Mouse (Mus musculus) left cerebral cortex, postnatal 36 days (tissue): ENCODE measurements around the gene Mfsd7a. TPM values are rescaled to one million over a fixed set of nuclear protein-coding genes. Genes with fewer than 3 reads are reported as not detected.

Source experiments
- DNase-seq, 2 experiments: peaks; one replicate each; pipeline ENCODE4 v3.0.0; 2021 to 2022; ENCODE audit warnings: low spot score in 2 of 2, mixed read lengths in 1 of 2
- intact Hi-C: fragments of 180-260 bp; cut with DNase I; formaldehyde crosslinking; loops from one replicate; pipeline ENCODE4 v1.15.1; 2025
- total RNA-seq, 2 experiments: library from RNA; stranded (reverse); gene quantifications; 2 replicates each; pipeline ENCODE4 v1.2.3; 2021

Gene Mfsd7a
- total RNA-seq, 2 experiments from 2014 or later: 0.94 to 0.97 TPM

GRCm38 (mm10) chr5:108436101-108436500 lies 12.6 kb downstream of the Mfsd7a start:
- intact Hi-C loops: no loop called here
- DNase-seq: no peak

- intact Hi-C loops: loop anchor here (5.0 kb wide), 1 partner anchor 67 kb away; the partner anchor contains the start of gene Gm42517
- DNase-seq: peak; percentile 92 to 95
These were observed 14.7 kb downstream of the Mfsd7a start, which contains the start of gene Atp5k for GRCm38 (mm10) chr5:108433804-108434587. Gene Atp5k, minus strand, starts transcription at chr5:108434448.

- intact Hi-C loops: loop anchor here (5.0 kb wide), 1 partner anchor 64 kb away; the partner anchor contains the start of gene Gm42517
- DNase-seq: no peak
These were observed 17.5 kb downstream of the Mfsd7a start for GRCm38 (mm10) chr5:108431196-108431595.

GRCm38 (mm10) chr5:108427186-108427585 lies 21.5 kb downstream of the Mfsd7a start:
- intact Hi-C loops: loop anchor here (5.0 kb wide), 1 partner anchor 240 kb away; the partner anchor contains the start of gene Dgkq
- peak; percentile 23 to 34 for DNase-seq

- intact Hi-C loops: no loop called here
- DNase-seq: no peak
These were observed 25.3 kb downstream of the Mfsd7a start for GRCm38 (mm10) chr5:108423427-108423826.

- no peak for DNase-seq
- intact Hi-C loops: no loop called here
These were observed 25.9 kb downstream of the Mfsd7a start for GRCm38 (mm10) chr5:108422741-108423140.

- no peak for DNase-seq
- intact Hi-C loops: no loop called here
These were observed 34.0 kb downstream of the Mfsd7a start for GRCm38 (mm10) chr5:108414711-108415110.

- intact Hi-C loops: no loop called here
- no peak for DNase-seq
These were observed 41.7 kb downstream of the Mfsd7a start for GRCm38 (mm10) chr5:108406977-108407376.

GRCm38 (mm10) chr5:108405460-108405859 lies 43.2 kb downstream of the Mfsd7a start:
- no peak for DNase-seq
- intact Hi-C loops: no loop called here

- DNase-seq: no peak
- intact Hi-C loops: no loop called here
These were observed 45.2 kb downstream of the Mfsd7a start for GRCm38 (mm10) chr5:108403453-108403852.

Other genes starting within 250 kb of the Mfsd7a start
- gene Dr1, start 180.0 kb downstream of the Mfsd7a start, total RNA-seq: 10 to 100 TPM; 32.0 to 32.2 TPM
- gene Pigg, start 136.3 kb downstream of the Mfsd7a start, total RNA-seq: 10 to 100 TPM; 10.8 to 13.2 TPM
- 10 to 100 TPM; 62.2 to 69.6 TPM for gene Gm42517, start 81.0 kb downstream of the Mfsd7a start, total RNA-seq
- gene Pde6b, start 60.5 kb downstream of the Mfsd7a start, total RNA-seq: under 1 TPM; 0.30 to 0.36 TPM
- gene Atp5k, start 14.4 kb downstream of the Mfsd7a start, total RNA-seq: 100 to 1,000 TPM; 230 to 258 TPM
- gene Pcgf3, start 12.3 kb upstream of the Mfsd7a start, total RNA-seq: 10 to 100 TPM; 51.8 to 56.5 TPM
- 100 to 1,000 TPM; 644 to 792 TPM for gene Cplx1, start 101.1 kb upstream of the Mfsd7a start, total RNA-seq
- 10 to 100 TPM; 98.1 to 98.8 TPM for gene Gak, start 180.9 kb upstream of the Mfsd7a start, total RNA-seq
- 10 to 100 TPM; 40.7 to 41.4 TPM for gene Tmem175, start 180.9 kb upstream of the Mfsd7a start, total RNA-seq
- 10 to 100 TPM; 13.8 to 18.8 TPM for gene Idua, start 211.4 kb upstream of the Mfsd7a start, total RNA-seq
- 10 to 100 TPM; 40.5 to 57.7 TPM for gene Dgkq, start 220.8 kb upstream of the Mfsd7a start, total RNA-seq
- under 1 TPM; 0.93 to 0.94 TPM for gene Slc26a1, start 226.7 kb upstream of the Mfsd7a start, total RNA-seq
- gene Fgfrl1, start 243.5 kb upstream of the Mfsd7a start, total RNA-seq: 10 to 100 TPM; 16.4 to 23.8 TPM